Mouse (Mus musculus): ENCODE measurements around the gene E130308A19Rik.
A peak's percentile ranks its signal among the peaks of the same experiment; 100 is the strongest.

The E130308A19Rik gene

GRCm38 (mm10) chr4:59625998-59626910 is at the start of gene E130308A19Rik:
TSS of gene E130308A19Rik (plus strand) at chr4:59626211.
- H3K36me3 ChIP-seq (ENCODE audit: control insufficient read depth, insufficient read depth, low read length, poor library complexity, severe bottlenecking) = no peaks in the 10 kb centered on the region
- no peaks in the 10 kb centered on the region for H3K27me3 ChIP-seq (ENCODE audit: control insufficient read depth, insufficient read depth, low read length, poor library complexity, severe bottlenecking)
- DNase-seq (ENCODE audit: low read depth, low spot score) = peak; percentile 85

- Histone ChIP-seq H3K36me3 (ENCODE audit: control insufficient read depth, insufficient read depth, low read length, poor library complexity, severe bottlenecking) (no peaks in the 10 kb centered on the region), H3K27me3 (ENCODE audit: control insufficient read depth, insufficient read depth, low read length, poor library complexity, severe bottlenecking) (no peaks in the 10 kb centered on the region)
Measured at GRCm38 (mm10) chr4:59580495-59581281, 45.3 kb upstream of the E130308A19Rik start.

GRCm38 (mm10) chr4:59581314-59582185 is 44.5 kb upstream of the E130308A19Rik start, which contains the start of gene Hsdl2:
TSS of gene Hsdl2 (plus strand) at chr4:59581563.
- Histone ChIP-seq H3K36me3 (ENCODE audit: control insufficient read depth, insufficient read depth, low read length, poor library complexity, severe bottlenecking) (no peaks in the 10 kb centered on the region), H3K27me3 (ENCODE audit: control insufficient read depth, insufficient read depth, low read length, poor library complexity, severe bottlenecking) (no peaks in the 10 kb centered on the region)
- DNase-seq (ENCODE audit: low read depth, low spot score) = peak; percentile 100

More at GRCm38 (mm10) chr4:59580495-59581281, 45.3 kb upstream of the E130308A19Rik start:
- DNase-seq (ENCODE audit: low read depth, low spot score) = peak; percentile 25

GRCm38 (mm10) chr4:59582186-59582585 is 43.8 kb upstream of the E130308A19Rik start:
- Histone ChIP-seq H3K36me3 (ENCODE audit: control insufficient read depth, insufficient read depth, low read length, poor library complexity, severe bottlenecking) (no peaks in the 10 kb centered on the region), H3K27me3 (ENCODE audit: control insufficient read depth, insufficient read depth, low read length, poor library complexity, severe bottlenecking) (no peaks in the 10 kb centered on the region)
- no peak for DNase-seq (ENCODE audit: low read depth, low spot score)

- no peak for DNase-seq (ENCODE audit: low read depth, low spot score)
- Histone ChIP-seq H3K36me3 (ENCODE audit: control insufficient read depth, insufficient read depth, low read length, poor library complexity, severe bottlenecking) (no peaks in the 10 kb centered on the region), H3K27me3 (ENCODE audit: control insufficient read depth, insufficient read depth, low read length, poor library complexity, severe bottlenecking) (no peaks in the 10 kb centered on the region)
Measured at GRCm38 (mm10) chr4:59585097-59585496, 40.9 kb upstream of the E130308A19Rik start.

- H3K36me3 ChIP-seq (ENCODE audit: control insufficient read depth, insufficient read depth, low read length, poor library complexity, severe bottlenecking) = no peaks in the 10 kb centered on the region
- no peak for DNase-seq (ENCODE audit: low read depth, low spot score)
- H3K27me3 ChIP-seq (ENCODE audit: control insufficient read depth, insufficient read depth, low read length, poor library complexity, severe bottlenecking) = no peaks in the 10 kb centered on the region
Measured at GRCm38 (mm10) chr4:59587215-59587871, 38.7 kb upstream of the E130308A19Rik start.

- H3K27me3 ChIP-seq (ENCODE audit: control insufficient read depth, insufficient read depth, low read length, poor library complexity, severe bottlenecking) = no peaks in the 10 kb centered on the region
- DNase-seq (ENCODE audit: low read depth, low spot score) = no peak
- H3K36me3 ChIP-seq (ENCODE audit: control insufficient read depth, insufficient read depth, low read length, poor library complexity, severe bottlenecking) = no peaks in the 10 kb centered on the region
Measured at GRCm38 (mm10) chr4:59587872-59588226, 38.2 kb upstream of the E130308A19Rik start.

GRCm38 (mm10) chr4:59594614-59595013 is 31.4 kb upstream of the E130308A19Rik start:
- H3K36me3 ChIP-seq (ENCODE audit: control insufficient read depth, insufficient read depth, low read length, poor library complexity, severe bottlenecking) = no peaks in the 10 kb centered on the region; the same call in 1 of the 2 replicates
- DNase-seq (ENCODE audit: low read depth, low spot score) = no peak
- H3K27me3 ChIP-seq (ENCODE audit: control insufficient read depth, insufficient read depth, low read length, poor library complexity, severe bottlenecking) = no peaks in the 10 kb centered on the region

GRCm38 (mm10) chr4:59596556-59596955 is 29.5 kb upstream of the E130308A19Rik start:
- no peaks in the 10 kb centered on the region for H3K27me3 ChIP-seq (ENCODE audit: control insufficient read depth, insufficient read depth, low read length, poor library complexity, severe bottlenecking)
- peak; percentile 53 for DNase-seq (ENCODE audit: low read depth, low spot score)
- H3K36me3 ChIP-seq (ENCODE audit: control insufficient read depth, insufficient read depth, low read length, poor library complexity, severe bottlenecking) = no peaks in the 10 kb centered on the region; the same call in 1 of the 2 replicates

- H3K36me3 ChIP-seq (ENCODE audit: control insufficient read depth, insufficient read depth, low read length, poor library complexity, severe bottlenecking) = no peaks in the 10 kb centered on the region
- no peak for DNase-seq (ENCODE audit: low read depth, low spot score)
Measured at GRCm38 (mm10) chr4:59602704-59603103, 23.3 kb upstream of the E130308A19Rik start.

GRCm38 (mm10) chr4:59604892-59605291 is 21.1 kb upstream of the E130308A19Rik start:
- Histone ChIP-seq H3K27me3 (ENCODE audit: control insufficient read depth, insufficient read depth, low read length, poor library complexity, severe bottlenecking) (no peaks in the 10 kb centered on the region), H3K36me3 (ENCODE audit: control insufficient read depth, insufficient read depth, low read length, poor library complexity, severe bottlenecking) (no peaks in the 10 kb centered on the region)
- DNase-seq (ENCODE audit: low read depth, low spot score) = no peak

More at GRCm38 (mm10) chr4:59602704-59603103, 23.3 kb upstream of the E130308A19Rik start:
- H3K27me3 ChIP-seq (ENCODE audit: control insufficient read depth, insufficient read depth, low read length, poor library complexity, severe bottlenecking) = no peaks in the 10 kb centered on the region

- DNase-seq (ENCODE audit: low read depth, low spot score) = no peak
- H3K27me3 ChIP-seq (ENCODE audit: control insufficient read depth, insufficient read depth, low read length, poor library complexity, severe bottlenecking) = no peaks in the 10 kb centered on the region
- no peaks in the 10 kb centered on the region for H3K36me3 ChIP-seq (ENCODE audit: control insufficient read depth, insufficient read depth, low read length, poor library complexity, severe bottlenecking)
Measured at GRCm38 (mm10) chr4:59605501-59605900, 20.5 kb upstream of the E130308A19Rik start.

GRCm38 (mm10) chr4:59610411-59610810 is 15.6 kb upstream of the E130308A19Rik start:
- Histone ChIP-seq H3K27me3 (ENCODE audit: control insufficient read depth, insufficient read depth, low read length, poor library complexity, severe bottlenecking) (no peaks in the 10 kb centered on the region), H3K36me3 (ENCODE audit: control insufficient read depth, insufficient read depth, low read length, poor library complexity, severe bottlenecking) (peaks cover 1% of the 10 kb centered on the region; the same call in 1 of the 2 replicates)
- no peak for DNase-seq (ENCODE audit: low read depth, low spot score)

- DNase-seq (ENCODE audit: low read depth, low spot score) = peak; percentile 74
- Histone ChIP-seq H3K27me3 (ENCODE audit: control insufficient read depth, insufficient read depth, low read length, poor library complexity, severe bottlenecking) (no peaks in the 10 kb centered on the region), H3K36me3 (ENCODE audit: control insufficient read depth, insufficient read depth, low read length, poor library complexity, severe bottlenecking) (peaks cover 1% of the 10 kb centered on the region; the same call in 1 of the 2 replicates)
Measured at GRCm38 (mm10) chr4:59614986-59615385, 11.0 kb upstream of the E130308A19Rik start.
